Mouse (Mus musculus) frontal cortex, adult 2 months (tissue): ENCODE measurements around the gene G6pd2. TPM values are rescaled to one million over a fixed set of nuclear protein-coding genes. Genes with fewer than 3 reads are reported as not detected.

Source experiments
- DNase-seq, 2 experiments: peaks; one replicate each; pipeline ENCODE4 v3.0.0; 2022; ENCODE audit warnings: low spot score in 1 of 2; ENCODE audit errors: extremely low spot score in 1 of 2
- polyA plus RNA-seq: library from polyadenylated mRNA; depleted of rRNA; stranded (reverse); fragments of >200 nt; gene quantifications from 2 replicates; pipeline ENCODE4 v1.2.3, GENCODE M21; 2012; rRNA removed

The G6pd2 gene
- polyA plus RNA-seq = not detected in 2 replicates

GRCm38 (mm10) chr5:61808516-61808915 is at the start of gene G6pd2:
G6pd2 (plus strand) TSS chr5:61808816.
- no peak for DNase-seq

DNA sequence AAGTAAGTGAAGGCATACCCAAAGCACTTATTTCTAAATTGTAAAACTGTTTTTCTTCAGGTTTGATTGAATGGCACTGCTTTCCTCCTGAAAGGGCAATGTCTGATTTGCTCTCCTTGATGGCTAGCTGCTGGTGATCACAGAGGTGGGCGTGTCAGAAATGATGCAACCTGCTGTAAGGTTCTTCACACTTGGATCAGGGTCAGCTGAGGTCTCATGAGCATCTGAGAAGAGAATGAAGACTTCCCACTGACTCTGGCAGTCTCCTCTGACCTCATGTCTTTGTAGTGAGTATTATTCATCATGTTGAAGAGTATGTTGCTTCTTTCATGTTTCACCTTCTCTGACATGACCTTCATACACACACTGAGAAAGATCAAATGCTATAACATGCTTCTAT is 44.4 kb upstream of the G6pd2 start:
- no peak for DNase-seq

DNA sequence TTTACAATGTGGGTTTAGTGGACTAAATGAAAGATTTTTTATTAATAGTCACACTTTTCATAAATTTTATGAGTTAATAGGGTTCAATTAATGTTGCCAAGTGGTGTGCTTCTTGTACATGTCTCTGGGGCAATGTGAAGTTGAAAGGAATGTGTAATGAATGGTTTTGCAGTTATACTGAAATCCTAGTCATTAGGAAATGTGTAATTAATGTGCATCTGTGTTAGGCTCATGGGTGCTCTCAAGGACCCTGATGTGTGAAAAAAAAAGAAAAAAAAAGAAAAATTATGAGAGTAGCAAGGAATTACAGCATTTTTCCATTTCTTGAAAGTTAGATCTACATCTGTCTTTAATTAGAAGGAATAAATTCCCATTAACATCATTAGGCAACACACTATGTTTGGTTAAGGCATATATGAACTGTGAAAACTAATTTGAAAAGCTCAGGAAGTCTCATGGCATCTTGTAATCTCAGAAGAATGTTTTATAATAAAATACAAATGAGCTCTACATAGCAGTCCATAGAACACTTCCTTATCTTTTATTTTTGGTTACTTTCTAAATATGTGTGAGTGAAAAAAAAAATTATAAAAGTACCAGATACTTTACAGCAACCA is 24.4 kb downstream of the G6pd2 start:
- DNase-seq = no peak

DNA sequence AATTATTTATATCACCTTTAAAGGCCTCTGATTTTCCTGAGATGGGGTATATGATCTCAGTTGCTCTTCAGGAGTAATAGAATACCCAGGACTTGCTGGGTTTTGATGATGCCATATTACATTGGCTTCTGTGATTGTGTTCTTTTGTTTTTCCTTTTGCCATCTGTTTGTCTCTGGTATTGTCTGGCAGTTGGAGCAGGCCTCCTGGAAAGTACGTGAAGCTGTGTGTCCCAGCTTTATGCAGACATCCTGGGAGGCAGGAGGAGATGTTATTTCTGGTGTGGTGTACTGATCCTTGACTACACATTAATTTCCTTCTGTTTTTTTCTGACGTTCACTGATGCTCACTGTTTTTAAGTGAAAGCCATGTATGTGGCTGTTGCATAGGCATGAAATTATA is 35.3 kb downstream of the G6pd2 start:
- DNase-seq = no peak
